Mouse (Mus musculus): Measurements from ENCODE around the gene Tmcc1.

DNA sequence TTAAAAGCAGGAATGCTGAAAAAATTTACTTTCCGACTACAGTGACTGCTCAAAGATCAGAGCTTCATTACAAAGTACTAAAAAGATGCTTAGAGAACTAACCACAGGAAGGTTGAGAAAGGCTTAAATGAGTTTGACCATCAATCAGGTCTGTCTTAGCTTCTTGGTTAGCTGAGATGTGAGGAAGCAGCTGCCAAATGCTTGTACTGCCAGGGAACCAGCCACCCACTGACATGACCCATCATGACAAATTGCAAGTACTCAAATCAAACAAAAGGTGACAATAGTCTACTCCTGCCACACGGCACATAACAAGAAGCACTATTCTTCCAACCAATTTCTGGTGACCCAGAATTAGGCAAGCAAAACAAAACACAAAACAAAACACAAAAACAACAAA lies 111.9 kb downstream of the Tmcc1 start:
- TF ChIP-seq POLR2A (IDR thresholded peaks at IDR 0.05; ENCODE audit: control insufficient read depth, extremely low read depth, insufficient read depth, low read length, poor library complexity) (no peak), CTCF (IDR thresholded peaks at IDR 0.05; ENCODE audit: borderline replicate concordance, control insufficient read depth, extremely low read depth, insufficient read depth, low read length, poor library complexity) (no peak)

Measured in thymus, adult 2 months (tissue).